ENCODE assay signal across 14 mouse cellular contexts in genomic region chr12:34516769-34517562, GRCm38 (mm10).
DNase-seq lines count a peak whose midpoint lies in the region; ATAC-seq lines count a peak whose summit lies in the region.
"Had no signal": no experiment of that assay in that cellular context is flagged by ENCODE, and none has a peak within 500 bp of the region (broad histone marks: within the 10 kb centered on the region; RNA-seq: fewer than 3 reads in every experiment).

No protein-coding gene starts in this region.

- no peak overlapping the region for H3K9ac ChIP-seq in midbrain, embryonic 12.5 days (replicated peaks)
- H3K9ac ChIP-seq in midbrain, embryonic 11.5 days (ENCODE audit: low read length), result no peak overlapping the region
- H3K9ac ChIP-seq: embryonic facial prominence, embryonic 13.5 days; forebrain, embryonic 15.5 days; lung, embryonic 15.5 days; neural tube, embryonic 13.5 days had no signal

- intact Hi-C loops in heart, postnatal 10 days (cut with DNase I), result no loop called here

- no peak overlapping the region for H3K4me3 ChIP-seq in midbrain, embryonic 12.5 days
- H3K4me3 ChIP-seq in midbrain, embryonic 11.5 days (ENCODE audit: low read depth, low read length), result no peak overlapping the region
- H3K4me3 ChIP-seq: embryonic facial prominence, embryonic 13.5 days; forebrain, embryonic 15.5 days; lung, embryonic 15.5 days; neural tube, embryonic 13.5 days had no signal

- H3K27me3 ChIP-seq in midbrain, embryonic 12.5 days, result no peaks in the 10 kb centered on the region
- no peaks in the 10 kb centered on the region for H3K27me3 ChIP-seq in midbrain, embryonic 11.5 days (ENCODE audit: control insufficient read depth, insufficient read depth, low read length)
- H3K27me3 ChIP-seq: embryonic facial prominence, embryonic 13.5 days; forebrain, embryonic 15.5 days; lung, embryonic 15.5 days; neural tube, embryonic 13.5 days had no signal

- H3K36me3 ChIP-seq in midbrain, embryonic 12.5 days, result no peaks in the 10 kb centered on the region
- no peaks in the 10 kb centered on the region for H3K36me3 ChIP-seq in midbrain, embryonic 11.5 days (ENCODE audit: control insufficient read depth, insufficient read depth, low read length)
- H3K36me3 ChIP-seq: embryonic facial prominence, embryonic 13.5 days; forebrain, embryonic 15.5 days; lung, embryonic 15.5 days; neural tube, embryonic 13.5 days had no signal

- peak; percentile 83 for DNase-seq in heart, adult 11 months
- DNase-seq in heart, adult 9 months (ENCODE audit: low spot score in 2 of 2), result no peak
- DNase-seq in midbrain, embryonic 11.5 days (ENCODE audit: low spot score, missing footprints), result no peak
- peak; percentile 33 to 44 for DNase-seq in heart, postnatal 10 days
- DNase-seq in lung, postnatal 36 days, result no peak
- no peak for DNase-seq in right cerebral cortex, postnatal 25 days
- DNase-seq: adrenal gland, postnatal 25 days had no signal

- H3K27ac ChIP-seq in midbrain, embryonic 12.5 days (replicated peaks), result 0 out of 2 replicates have a peak overlapping the region, but pooled peaks have one; percentile 10
- no peak overlapping the region for H3K27ac ChIP-seq in midbrain, embryonic 11.5 days (ENCODE audit: low read depth, low read length)
- H3K27ac ChIP-seq: embryonic facial prominence, embryonic 13.5 days; forebrain, embryonic 15.5 days; lung, embryonic 15.5 days; neural tube, embryonic 13.5 days had no signal

- ATAC-seq in midbrain, embryonic 12.5 days (ENCODE audit: low FRiP score, low read depth), result peak; percentile 41; the same call in 1 of the 2 replicates
- ATAC-seq in midbrain, embryonic 11.5 days (ENCODE audit: low FRiP score), result no peak
- ATAC-seq: CD4-positive, CD25-positive, alpha-beta regulatory T cell, adult 4 months; forebrain, embryonic 15.5 days; inflammation-experienced regulatory T-cells, adult 6 months had no signal

- WGBS in midbrain, embryonic 12.5 days, result 69% methylated on average over 6 of the region's 6 CpGs
- 78% methylated on average over 6 of the region's 6 CpGs for WGBS in midbrain, embryonic 11.5 days

- no peaks in the 10 kb centered on the region for H3K4me1 ChIP-seq in midbrain, embryonic 12.5 days
- H3K4me1 ChIP-seq in midbrain, embryonic 11.5 days (ENCODE audit: control insufficient read depth, insufficient read depth, low read length), result no peaks in the 10 kb centered on the region
- H3K4me1 ChIP-seq: embryonic facial prominence, embryonic 13.5 days; forebrain, embryonic 15.5 days; lung, embryonic 15.5 days; neural tube, embryonic 13.5 days had no signal

- H3K4me2 ChIP-seq in midbrain, embryonic 12.5 days (replicated peaks), result no peak overlapping the region
- H3K4me2 ChIP-seq in midbrain, embryonic 11.5 days, result no peak overlapping the region
- H3K4me2 ChIP-seq: embryonic facial prominence, embryonic 13.5 days; forebrain, embryonic 15.5 days; lung, embryonic 15.5 days; neural tube, embryonic 13.5 days had no signal

- no peaks in the 10 kb centered on the region for H3K9me3 ChIP-seq in midbrain, embryonic 12.5 days
- no peaks in the 10 kb centered on the region for H3K9me3 ChIP-seq in midbrain, embryonic 11.5 days (ENCODE audit: control insufficient read depth, low read length)
- H3K9me3 ChIP-seq: embryonic facial prominence, embryonic 13.5 days; forebrain, embryonic 15.5 days; lung, embryonic 15.5 days; neural tube, embryonic 13.5 days had no signal

Comparison
In these comparisons a context has a peak if more than half of its experiments do, and no peak if none do; other contexts are left out.
1. DNase-seq: peak in heart, adult 11 months (single experiment) and heart, postnatal 10 days (2 of 2); none in heart, adult 9 months (0 of 2), midbrain, embryonic 11.5 days (single experiment), lung, postnatal 36 days (single experiment) and right cerebral cortex, postnatal 25 days (single experiment).